Mouse (Mus musculus) left cerebral cortex, adult 8-10 months (tissue): Measurements from ENCODE around the gene Zfp618. TPM values are rescaled to one million over a fixed set of nuclear protein-coding genes. Genes with fewer than 3 reads are reported as not detected.

Source experiments
- DNase-seq, 2 experiments: peaks; one replicate each; pipeline ENCODE4 v3.0.0; 2022; ENCODE audit warnings: low spot score in 2 of 2
- total RNA-seq, 4 experiments: library from RNA; stranded (reverse); gene quantifications; 2 replicates each; pipeline ENCODE4 v1.2.4; 2022

The Zfp618 gene
- total RNA-seq, 4 experiments from 2014 or later: 3.6 to 5.8 (median 4.7) TPM

DNA sequence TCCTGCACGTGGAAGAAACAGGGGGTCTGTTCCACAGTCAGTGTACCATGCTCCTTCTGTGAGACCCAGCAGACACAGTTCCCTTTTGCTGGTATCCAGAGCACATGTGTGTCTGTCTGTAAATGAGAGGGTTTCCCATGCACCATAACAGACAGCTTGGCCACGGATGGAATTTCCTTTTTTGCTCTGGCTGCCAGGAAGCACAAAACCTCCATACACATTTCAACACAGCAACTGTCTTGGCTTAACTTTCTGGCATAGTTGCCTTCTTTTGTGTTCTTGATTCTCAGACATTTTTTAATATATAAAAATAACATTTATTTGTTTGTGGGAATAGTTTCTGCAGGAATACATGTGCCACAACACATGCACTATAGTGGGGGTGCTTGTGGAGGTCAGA is 190.2 kb downstream of the Zfp618 start:
- no peak for DNase-seq

DNA sequence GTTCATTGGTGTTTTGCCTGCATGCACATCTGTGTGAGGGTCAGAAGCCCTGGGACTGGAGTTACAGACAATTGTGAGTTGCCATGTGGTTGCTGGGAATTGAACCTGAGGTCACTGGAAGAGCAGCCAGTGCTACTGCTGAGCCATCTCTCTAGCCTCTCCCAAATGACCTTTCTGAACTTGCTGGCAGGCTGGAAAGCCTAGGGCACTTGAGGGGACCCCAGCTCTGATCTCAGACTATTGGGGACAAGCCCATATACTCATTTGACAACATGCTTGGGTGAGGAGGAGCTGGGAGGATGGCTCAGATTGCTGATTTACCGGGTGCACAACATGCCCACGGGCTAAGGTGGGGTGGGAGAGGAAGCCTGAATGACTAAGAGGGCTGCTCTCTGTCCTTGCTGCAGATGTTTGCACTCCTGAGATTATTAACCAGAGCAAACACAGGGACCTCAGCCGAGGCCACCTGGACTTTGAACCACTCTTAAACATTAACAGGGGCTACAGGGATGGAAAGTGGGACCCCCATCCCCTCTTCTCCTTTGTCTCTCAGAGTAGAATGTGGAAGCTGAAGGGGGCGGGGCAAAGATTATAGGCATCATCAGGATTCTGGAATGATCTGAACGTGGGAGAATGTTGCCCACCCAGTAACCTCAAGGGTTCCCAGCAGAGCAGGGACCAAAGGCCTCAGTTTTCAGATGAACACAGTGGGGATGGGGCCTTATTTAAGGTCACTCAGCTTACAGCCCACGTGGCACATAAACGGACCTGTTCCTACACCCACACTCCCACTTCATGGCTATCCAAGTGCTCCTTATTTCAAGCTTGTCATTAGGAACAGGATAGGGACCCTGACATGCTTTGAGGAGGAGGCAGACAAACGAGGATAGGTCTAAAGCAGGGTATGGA is 191.6 kb downstream of the Zfp618 start:
- no peak for DNase-seq

DNA sequence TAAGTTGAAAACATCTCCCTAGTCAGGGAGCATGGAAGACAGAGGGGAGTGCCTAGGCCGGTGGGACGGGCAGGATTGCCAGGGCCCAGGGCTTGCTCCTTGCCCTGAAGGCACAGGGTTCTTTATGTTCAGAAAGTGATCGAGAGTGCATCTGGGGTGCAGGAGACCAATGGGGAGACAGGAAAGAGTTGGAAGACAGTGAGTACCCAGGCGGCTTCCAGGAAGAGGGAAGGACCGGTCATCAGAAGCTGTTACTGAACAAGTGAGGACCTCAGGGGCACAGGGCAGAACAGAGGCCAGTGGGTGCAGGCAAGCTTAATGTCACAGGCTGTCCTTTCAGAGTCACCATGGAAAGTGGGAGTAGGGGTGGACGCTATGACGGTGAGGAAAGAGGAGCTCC is 192.8 kb downstream of the Zfp618 start:
- DNase-seq: no peak

DNA sequence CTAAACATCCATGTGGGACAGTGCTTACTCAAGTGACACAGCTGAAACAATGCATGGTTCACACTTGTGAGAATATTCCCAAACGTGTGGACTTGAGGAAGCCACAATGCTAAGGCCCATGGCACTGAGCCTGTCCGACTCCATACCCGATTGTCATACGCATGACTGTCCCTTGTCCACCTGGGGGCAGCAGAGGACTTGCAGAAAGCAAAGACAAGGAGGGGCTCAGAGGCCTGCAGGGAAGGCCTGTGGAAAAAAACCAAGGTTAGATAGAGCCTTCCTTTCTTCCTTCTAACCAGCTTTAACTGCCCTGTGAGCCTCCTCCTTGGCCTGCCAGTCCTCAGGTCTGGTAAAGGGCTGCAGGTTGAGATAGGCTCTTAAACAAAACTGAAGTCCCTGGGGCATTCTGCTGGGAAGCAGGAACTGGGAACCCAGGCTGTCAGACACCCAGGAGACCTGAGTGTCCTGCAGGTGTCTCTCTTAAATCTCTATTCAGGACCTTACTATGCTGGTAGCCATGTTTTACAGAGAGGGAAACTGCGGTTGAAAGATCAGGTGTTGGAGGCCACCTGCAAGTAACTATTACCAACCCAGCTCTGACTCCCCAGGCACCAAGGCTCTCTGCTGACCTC is 193.7 kb downstream of the Zfp618 start:
- peak; percentile 23 to 58 for DNase-seq

DNA sequence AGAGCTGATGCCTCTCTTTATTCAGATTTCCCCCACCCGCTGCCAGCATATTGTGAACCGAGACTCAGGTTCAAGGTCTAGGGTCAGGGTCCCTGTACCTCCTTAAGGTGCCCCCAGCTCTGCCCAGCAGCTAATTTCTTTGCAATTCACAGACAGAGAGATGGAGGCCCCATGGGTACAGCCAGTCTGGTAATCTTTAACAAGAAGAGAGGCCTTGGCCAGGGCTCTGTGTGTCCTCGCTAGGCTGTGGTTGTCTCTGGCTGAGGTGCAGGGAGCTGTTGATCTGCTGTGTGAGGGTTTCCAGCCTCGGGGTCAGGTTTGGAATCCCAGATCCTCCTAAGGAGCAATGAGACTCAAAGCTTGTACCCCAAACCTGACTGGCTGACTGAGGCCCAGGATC is 200.3 kb downstream of the Zfp618 start:
- no peak for DNase-seq

DNA sequence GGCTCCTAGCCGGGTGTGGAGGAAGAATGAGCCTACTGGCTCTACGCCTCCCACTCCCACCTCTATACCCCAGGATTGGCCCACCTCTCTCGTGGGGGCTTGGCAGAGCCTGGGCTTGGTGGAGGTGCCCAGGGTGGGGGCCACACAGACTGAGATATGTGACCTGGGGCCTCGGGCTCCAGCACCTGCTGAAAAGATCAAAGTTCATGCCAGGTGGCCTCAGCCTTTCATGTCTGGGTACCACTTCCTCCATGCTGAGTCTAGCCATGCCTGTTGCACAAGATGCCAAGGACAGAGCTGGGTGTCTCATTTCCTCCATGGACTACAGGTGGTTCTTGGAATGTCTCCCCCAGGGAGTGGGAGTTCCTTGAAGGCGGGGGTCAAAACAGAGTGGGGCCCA is 200.9 kb downstream of the Zfp618 start:
- no peak for DNase-seq

DNA sequence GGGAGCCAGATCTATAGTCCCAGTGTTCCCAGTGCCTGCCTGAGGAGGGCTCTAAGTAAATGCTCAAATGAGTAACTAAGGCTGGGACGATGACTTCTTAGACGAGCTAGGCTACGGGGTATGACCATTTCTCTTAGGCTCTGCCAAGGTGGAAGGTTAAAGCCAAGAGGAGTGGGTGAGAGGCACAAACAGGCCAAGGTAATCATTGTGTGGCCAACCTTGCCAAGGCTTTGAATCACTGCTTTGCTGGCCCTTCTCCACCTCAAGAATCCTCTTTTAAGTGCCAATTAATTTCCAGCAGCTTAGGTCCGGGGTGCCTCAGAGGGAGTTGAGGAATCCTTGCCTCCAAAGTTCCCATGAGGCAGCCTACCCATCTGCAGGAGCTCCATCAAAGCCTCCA is 204.7 kb downstream of the Zfp618 start:
- no peak for DNase-seq

DNA sequence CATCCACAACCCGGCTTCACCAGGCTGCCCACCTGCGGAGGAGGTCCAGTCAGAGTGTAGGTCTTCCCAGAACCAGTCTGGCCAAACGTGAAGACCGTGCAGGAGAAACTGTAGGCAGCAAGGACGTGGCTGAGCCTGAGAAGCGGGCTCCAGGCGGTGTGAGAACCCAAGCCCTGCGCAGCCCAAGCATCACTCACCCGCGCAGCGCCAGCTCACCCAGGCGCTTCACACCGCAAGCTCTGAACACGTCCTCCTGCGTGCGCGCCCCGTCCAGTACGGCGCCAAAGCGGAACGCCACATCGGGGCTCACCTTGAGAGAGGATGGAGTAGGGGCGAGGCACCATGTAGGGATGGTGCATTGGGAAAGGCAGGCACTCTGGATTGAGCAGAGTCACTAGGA is 205.7 kb downstream of the Zfp618 start:
- no peak for DNase-seq

DNA sequence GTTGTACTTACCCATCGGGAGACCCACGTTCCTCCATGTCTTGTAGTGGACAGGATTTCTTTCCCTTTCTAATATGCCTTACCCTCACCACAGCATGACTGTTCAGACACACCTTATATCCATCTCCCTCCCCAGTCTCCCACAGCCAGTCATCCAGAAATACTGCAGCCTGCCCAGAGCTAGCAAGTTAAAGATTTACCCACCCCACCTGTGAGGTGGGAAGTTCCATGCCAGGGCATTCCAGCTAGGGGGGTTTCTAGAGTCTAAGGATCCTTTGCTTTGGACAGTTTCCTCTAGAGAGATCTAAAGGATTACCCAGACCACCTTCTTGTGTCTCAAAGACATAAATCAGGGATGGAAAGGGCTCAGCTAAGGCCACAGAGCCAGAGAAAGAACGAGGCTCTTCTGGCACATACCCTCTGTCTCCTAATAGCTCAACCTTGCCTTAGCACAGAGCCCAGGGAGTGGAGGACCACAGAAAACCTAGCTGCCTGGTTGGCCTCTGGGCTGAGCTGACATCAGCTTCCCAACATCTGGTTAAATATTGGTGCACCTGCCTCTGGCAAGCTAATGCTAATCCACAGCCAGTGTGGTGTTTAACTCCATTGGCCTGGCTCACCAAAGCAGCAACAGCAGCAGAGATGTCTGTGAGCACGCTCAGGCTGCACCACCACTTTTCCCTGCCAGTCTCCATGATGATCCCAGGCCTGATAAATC is 206.8 kb downstream of the Zfp618 start, which contains the start of gene Kif12:
TSS of gene Kif12 (minus strand) at position 163 of the 717 bp plus-strand sequence.
- no peak for DNase-seq

DNA sequence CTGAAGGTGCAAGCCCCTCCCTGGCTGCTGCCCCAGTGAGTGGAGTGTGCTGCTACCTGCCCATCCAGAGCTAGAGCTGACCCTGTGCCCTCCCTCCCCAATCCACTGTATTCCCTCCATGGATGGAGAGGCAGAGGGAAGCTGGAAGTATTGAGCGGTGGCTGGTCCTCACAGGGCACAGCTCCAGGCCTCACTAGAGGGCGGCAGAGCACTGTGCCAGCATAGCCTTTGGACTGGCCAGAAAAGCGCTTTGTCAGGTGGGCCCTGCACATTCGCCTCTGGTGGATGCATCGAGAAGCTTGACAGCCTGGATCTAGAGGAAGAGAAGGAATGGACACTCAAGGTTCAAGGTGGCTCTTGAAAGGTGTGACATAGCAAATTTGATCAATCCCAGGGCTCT is 216.2 kb downstream of the Zfp618 start:
- DNase-seq: peak; percentile 25 to 34

DNA sequence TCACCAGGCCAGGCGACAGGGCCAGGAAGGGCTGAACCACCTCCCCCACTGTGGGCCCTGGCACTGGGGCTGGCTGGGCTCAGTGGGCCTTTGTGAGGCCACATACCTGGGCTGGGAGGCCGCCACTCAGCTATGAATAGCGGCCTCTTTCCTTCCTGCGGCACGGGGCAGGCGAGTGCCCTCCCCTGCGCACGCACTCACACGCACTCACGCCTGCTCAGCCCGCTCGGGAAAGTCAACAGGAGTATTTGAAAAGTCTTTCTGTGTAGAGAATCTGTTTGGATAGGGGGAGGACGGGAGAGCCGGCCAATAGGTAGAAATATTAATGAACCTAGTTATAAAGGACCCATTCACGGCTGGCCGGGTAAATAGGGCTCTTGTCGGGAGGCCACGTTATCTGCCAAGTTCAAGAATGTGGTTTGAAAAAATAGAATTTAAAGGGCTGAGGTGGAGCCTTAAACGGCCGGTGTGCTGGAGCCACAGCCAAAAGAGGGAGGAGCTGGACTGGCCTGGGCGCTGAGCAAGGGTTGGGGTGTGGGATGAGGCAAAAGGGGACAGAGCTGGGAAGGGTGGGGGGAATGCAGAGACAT is 221.0 kb downstream of the Zfp618 start:
- DNase-seq: peak in 1 of 2 experiments; percentile 8

Other genes starting within 250 kb of the Zfp618 start
- gene Ambp, start 189.2 kb downstream of the Zfp618 start, total RNA-seq: not detected
- under 1 TPM in 1 of 4 experiments, not detected in 3; 0.11 TPM for gene Kif12, start 206.6 kb downstream of the Zfp618 start, total RNA-seq
- 1 to 10 TPM; 3.7 to 7.4 (median 5.4) TPM for gene Col27a1, start 248.4 kb downstream of the Zfp618 start, total RNA-seq